Mouse (Mus musculus) adrenal gland, postnatal 10 days (tissue): ENCODE results near the gene Endod1. TPM values are rescaled to one million over a fixed set of nuclear protein-coding genes. Genes with fewer than 3 reads are reported as not detected.
A peak's percentile ranks its signal among the peaks of the same experiment; 100 is the strongest.
"Not testable (repeated sequence)": the region's sequence is repeated elsewhere in the genome, so short reads cannot be mapped to it uniquely, and the experiment has no call there.

Source experiments
- DNase-seq: peaks from one replicate; pipeline ENCODE4 v3.0.0; 2021; ENCODE audit warnings: mixed read lengths
- total RNA-seq, 2 experiments: library from RNA; stranded (reverse); gene quantifications; 2 replicates each; pipeline ENCODE4 v1.2.3; 2021

Gene Endod1
- total RNA-seq, 2 experiments from 2014 or later = 13.6 to 15.8 TPM

- peak; percentile 91 for DNase-seq
These were observed 671 bp downstream of the Endod1 start for GRCm38 (mm10) chr9:14380386-14381285.

DNA sequence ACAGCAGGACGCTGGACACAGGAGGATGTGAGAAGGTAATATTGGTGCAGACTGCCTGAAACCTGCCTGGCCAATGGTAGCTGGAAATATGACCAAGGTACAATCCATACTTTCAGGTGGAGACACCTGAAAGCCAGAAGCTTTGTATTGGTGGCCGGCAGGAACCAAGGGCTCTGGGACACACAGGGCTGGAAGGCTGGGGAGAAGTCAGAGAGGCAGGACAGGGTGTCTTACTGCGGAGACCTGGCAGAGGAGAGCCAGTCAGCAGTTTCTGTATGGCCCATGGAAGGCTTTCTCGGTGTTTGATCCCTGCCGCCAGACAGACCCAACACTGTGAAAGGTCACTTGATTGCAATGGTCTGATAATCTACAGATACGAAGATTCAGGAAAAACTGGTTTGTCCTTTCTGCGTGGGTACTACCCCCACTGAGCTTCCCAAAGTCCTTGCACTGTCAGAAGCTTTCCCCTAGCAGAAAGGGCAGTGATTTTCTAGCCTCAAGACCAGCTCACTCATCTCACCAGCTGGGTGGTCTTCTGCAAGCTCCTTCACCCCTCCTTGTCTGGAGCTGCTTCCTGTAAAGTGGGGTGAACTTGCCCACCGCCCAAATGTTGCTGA is 1.4 kb downstream of the Endod1 start:
- DNase-seq = no peak

- DNase-seq = peak; percentile 55
These were observed 3.2 kb downstream of the Endod1 start for GRCm38 (mm10) chr9:14378151-14378550.

DNA sequence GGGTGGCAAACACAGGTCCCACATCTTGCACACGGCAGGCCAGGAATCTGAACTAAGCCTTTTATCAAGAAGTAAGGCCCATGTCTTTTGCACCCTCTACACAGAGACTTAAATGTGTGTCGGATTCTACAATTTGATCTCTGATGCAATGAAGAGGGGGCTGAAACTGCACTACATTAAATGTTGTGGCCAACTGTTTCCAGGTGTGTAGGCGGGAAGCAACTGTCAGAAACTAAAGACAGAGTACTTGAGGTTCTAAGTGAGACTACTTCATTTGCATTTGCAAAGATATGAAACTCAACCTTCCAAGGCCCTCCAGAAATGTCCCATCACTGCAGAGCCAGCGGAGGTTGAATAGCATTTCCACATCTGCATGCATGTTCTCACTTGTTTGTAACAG is 5.2 kb downstream of the Endod1 start:
- no peak for DNase-seq

DNA sequence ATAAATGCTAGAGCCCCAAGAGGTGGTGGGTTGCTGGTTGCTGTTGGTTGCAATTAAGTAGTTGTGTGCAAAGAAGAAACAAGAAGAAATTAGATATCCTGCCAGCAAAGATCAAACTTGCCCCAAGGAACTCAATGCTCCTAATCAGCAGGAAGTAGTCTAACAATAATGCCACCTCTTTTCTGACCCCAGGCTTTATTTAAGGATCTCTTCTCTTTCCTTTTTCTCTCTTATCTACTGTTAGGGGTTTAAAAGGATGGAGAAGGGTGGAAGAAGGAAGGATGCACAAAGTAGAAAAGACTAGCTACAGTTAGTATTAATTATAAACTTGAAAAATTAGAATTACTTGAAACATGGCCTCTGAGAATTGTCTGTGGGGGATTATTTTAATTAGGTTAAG is 8.9 kb downstream of the Endod1 start:
- DNase-seq = no peak

- DNase-seq = no peak
These were observed 12.0 kb downstream of the Endod1 start for GRCm38 (mm10) chr9:14369271-14369670.

- no peak for DNase-seq
These were observed 13.5 kb downstream of the Endod1 start for GRCm38 (mm10) chr9:14367850-14368249.

DNA sequence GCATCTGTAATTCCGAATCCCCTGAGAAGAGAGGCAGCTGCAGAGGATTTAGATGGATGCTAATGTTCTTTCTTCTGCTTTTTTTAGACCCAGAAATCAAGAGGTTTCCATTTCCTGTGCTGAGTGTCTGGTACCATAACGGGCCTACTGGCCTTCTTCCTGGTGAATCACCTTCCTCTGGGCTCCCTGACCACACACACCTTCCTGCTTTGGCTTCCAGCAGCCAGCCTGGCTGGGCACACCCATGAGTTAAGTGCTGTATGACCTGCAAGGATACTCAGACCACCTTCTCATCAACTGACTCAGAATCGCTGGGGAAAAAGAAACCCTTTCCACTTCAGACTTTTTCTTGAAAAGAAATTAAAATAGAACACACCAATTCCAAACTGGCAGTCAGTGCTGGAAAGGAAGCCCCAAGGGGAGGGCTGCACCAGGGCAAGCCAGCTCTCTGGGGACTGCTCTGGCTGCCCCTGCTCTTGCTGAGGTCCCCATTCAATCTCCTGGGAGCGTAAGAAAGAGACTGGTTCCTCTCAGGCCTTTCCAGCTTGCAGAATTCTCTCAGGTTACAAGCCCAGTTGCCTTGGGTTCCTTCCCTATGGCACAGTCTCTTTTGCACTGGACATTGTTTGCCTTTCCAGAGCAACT is 15.7 kb downstream of the Endod1 start:
- peak; percentile 65 for DNase-seq

DNA sequence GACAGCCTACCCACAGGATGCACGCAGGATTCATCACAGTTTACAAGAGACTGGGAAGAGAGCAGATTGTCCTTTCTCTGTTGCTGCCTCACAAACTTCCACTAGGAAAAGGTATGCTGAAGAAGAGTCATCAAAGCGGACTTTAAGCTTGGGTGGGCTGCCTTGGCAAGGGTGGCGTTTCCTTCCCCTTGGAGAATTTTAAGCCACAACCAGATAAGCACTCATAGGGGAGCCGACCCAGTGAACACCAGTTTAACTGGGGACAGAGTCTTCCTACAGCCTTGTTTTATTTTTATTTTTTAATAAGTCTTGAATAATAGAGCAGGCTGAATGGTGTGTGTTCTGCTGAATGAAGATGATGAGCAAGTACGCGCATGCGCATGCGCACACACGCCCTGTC is 16.6 kb downstream of the Endod1 start:
- no peak for DNase-seq

DNA sequence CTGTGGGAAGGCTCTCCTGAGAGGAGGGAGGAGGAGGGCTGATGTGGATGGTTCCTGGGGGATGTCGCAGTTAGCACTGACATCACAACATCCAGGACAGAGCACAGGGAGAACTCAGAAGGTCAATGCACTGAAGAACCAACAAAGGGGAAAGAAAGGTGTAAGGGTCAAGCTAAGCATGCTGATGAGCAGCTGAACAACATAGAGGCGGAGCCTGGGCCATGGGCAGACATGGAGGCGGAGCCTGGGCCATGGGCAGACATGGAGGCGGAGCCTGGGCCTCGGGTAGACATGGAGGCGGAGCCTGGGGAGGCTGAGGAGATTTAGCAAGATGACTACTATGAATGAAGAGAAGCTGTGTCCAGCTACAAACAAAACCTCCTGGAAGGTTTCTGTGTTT is 17.8 kb downstream of the Endod1 start:
- no peak for DNase-seq

GRCm38 (mm10) chr9:14362068-14362768 is 19.1 kb downstream of the Endod1 start:
- no peak for DNase-seq

GRCm38 (mm10) chr9:14357033-14357432 is 24.3 kb downstream of the Endod1 start:
- peak; percentile 15 for DNase-seq

GRCm38 (mm10) chr9:14354852-14355251 is 26.5 kb downstream of the Endod1 start:
- DNase-seq = no peak

- DNase-seq = no peak
These were observed 29.0 kb downstream of the Endod1 start for GRCm38 (mm10) chr9:14352337-14352736.

GRCm38 (mm10) chr9:14350787-14351186 is 30.5 kb downstream of the Endod1 start:
- no peak for DNase-seq

- DNase-seq = peak; percentile 41
These were observed 31.9 kb downstream of the Endod1 start for GRCm38 (mm10) chr9:14349380-14349779.

GRCm38 (mm10) chr9:14348416-14348815 is 32.9 kb downstream of the Endod1 start:
- DNase-seq = peak; percentile 35

DNA sequence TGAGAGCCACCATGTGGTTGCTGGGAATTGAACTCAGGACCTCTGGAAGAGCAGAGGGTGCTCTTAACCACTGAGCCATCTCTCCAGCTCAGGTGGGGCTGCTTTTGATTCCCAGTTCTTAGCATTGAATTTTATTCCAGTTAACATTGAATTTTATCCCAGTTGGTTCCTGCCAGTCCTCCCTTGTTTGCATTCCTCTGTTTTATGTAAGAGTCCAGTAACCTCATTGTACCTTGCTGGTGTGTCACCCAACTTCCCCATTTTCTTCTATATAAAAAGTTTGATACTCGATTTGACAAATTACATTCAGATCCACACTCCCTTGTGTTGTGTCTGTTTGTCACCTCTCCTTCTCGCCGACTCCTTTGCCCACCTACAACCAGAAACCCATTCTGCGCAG is 35.4 kb downstream of the Endod1 start:
- not testable (repeated sequence) for DNase-seq

DNA sequence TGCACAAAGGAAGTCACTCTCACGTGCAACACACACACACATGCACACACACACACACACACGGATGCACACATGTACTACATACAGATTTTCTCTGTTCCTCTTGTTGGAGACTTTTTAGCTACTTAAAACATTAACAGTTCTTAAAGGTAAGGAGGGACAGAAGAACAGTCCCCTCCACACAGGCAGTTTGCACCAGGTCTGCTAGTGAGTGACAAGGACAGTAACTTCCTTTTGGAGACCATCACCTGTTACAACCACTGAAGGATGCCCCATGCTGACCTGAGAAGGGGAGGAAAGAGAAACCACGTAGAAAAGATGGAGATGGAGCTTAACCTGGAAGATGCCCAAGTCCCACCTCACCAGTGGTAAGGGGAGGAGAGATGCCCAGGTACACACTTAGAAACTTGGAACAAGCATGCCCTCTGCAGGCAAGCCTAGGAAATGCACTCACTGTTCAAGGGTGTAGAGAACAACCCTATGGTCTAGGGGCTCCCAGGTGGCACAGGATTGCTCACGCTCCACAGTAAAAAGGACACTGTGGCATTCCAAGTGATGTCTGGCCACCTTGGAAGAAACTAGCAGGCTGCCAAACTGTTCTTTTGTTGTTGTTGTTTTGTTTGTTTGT is 39.2 kb downstream of the Endod1 start:
- peak; percentile 81 for DNase-seq

DNA sequence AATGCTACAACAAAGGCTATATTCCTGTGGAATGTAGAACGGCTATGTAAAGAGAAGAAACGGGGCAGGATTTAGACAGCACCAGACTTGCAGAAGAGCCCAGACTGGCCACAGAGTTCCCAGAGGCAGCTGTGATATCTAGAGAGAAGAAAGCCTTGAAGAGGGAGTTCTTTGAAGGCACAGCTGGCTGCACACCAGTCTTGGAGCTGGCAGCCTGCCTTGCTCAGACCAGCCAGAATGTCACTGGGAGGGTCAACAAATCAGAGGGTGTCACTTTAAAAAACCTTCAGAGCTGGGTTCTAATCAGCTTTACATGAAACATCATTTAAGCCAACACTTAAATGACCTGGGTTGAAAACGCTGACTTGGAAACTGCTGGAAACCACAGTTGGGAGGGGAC is 42.6 kb downstream of the Endod1 start:
- DNase-seq = peak; percentile 56

DNA sequence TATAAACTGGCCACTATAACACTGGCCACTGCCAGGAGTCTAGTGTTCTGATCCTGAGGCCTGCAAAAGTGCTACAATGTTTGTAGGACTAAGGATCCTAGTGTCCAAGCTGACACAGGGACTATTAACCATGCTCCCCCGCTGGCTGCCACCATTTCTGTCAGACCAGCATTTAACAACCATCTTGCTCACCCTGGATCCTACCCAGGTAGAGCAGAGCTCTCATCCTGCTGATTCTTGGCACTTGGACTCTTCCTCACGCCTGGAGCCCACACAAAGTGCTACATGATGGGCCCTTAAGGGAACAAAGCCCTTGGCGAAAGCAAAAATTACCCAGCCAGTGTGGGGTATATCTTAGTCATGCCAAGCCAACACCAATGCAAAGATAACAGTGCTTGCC is 44.4 kb downstream of the Endod1 start:
- no peak for DNase-seq

GRCm38 (mm10) chr9:14335829-14336228 is 45.5 kb downstream of the Endod1 start:
- no peak for DNase-seq
